Comparison of ENCODE assay signal across 8 mouse cellular contexts in the genomic region with DNA sequence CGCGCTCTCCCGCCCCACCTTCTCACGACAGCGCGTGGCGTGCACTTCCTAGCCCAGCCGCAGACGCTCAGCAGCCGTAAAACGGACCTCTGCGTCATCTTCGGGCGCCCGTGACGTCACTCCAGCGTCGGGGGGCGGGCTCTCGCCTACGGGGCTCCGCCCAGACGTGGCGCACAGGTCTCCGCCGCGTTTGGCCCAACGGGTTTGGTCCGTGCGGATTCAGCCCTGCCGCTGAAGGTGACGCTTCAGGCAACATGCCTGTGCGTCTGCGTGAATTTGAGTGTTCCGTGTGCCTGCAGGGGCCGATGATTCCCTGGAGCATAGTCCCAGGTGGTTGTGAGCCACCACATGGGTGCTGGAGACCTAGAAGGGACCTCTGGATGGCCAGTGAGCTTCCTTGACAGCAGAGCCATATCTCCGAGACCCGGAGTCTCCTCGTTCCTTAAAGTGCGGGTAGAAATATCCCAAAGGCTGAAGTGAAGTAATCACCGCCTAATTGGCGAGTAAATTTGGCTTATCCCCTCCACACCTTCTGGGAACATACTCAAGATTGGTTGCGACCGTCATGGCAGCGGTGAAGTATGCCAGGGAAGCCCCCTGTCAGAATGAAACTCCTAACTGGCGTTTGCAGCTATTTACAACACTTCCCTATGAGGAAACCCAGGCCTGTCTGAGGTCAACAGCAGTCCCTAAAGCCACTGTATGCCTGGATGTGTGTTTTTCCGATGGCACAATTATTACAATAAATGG. TPM values are rescaled to one million over a fixed set of nuclear protein-coding genes. Genes with fewer than 3 reads are reported as not detected.
DNase-seq lines count a peak whose midpoint lies in the region; ATAC-seq lines count a peak whose summit lies in the region.

TSS of gene Aasdh (minus strand) at position 110 of the 750 bp plus-strand sequence.

- peak within 1 kb of the TSS; percentile 88 for H3K27ac ChIP-seq in hindbrain, embryonic 16.5 days (ENCODE audit: low read depth, low read length)
- peak within 1 kb of the TSS; percentile 74 for H3K27ac ChIP-seq in macrophage

- peak; percentile 88 for DNase-seq in WW6 (ENCODE audit: low read depth, low spot score)
- DNase-seq in cerebellum, postnatal 4 days (ENCODE audit: low spot score in 2 of 2) = peak; percentile 98
- DNase-seq in gastrocnemius, adult 18-20 months (ENCODE audit: low spot score) = peak; percentile 95
- DNase-seq in left cerebral cortex, adult 18-20 months (ENCODE audit: low spot score in 2 of 2) = peak; percentile 94 to 98
- DNase-seq in right cerebral cortex, adult 18-20 months = peak; percentile 96
- peak; percentile 96 for DNase-seq in urinary bladder, postnatal 10 days (ENCODE audit: low spot score)

- H3K4me3 ChIP-seq in hindbrain, embryonic 16.5 days (ENCODE audit: low read length) = peak within 1 kb of the TSS; percentile 72
- H3K4me3 ChIP-seq in macrophage (ENCODE audit: inconsistent target) = peak within 1 kb of the TSS; percentile 87

- ATAC-seq in hindbrain, embryonic 16.5 days = peak; percentile 99

- H3K9ac ChIP-seq in hindbrain, embryonic 16.5 days (ENCODE audit: low read depth, low read length) = peak within 1 kb of the TSS; percentile 83

- WGBS in hindbrain, embryonic 16.5 days = under 1% methylated on average over 47 of the region's 47 CpGs
- under 1% methylated on average over 47 of the region's 47 CpGs for WGBS in macrophage (ENCODE audit: missing documents)

- no peaks in the 10 kb centered on the region for H3K9me3 ChIP-seq in hindbrain, embryonic 16.5 days (ENCODE audit: control insufficient read depth, low read length)

- no peaks in the 10 kb centered on the region for H3K27me3 ChIP-seq in hindbrain, embryonic 16.5 days (replicated peaks; ENCODE audit: control insufficient read depth, insufficient read depth, low read length)

- H3K36me3 ChIP-seq in hindbrain, embryonic 16.5 days (ENCODE audit: control insufficient read depth, insufficient read depth, low read length) = no peaks in the 10 kb centered on the region
- no peaks in the 10 kb centered on the region for H3K36me3 ChIP-seq in macrophage (ENCODE audit: inconsistent target)

- peaks cover 7% of the 10 kb centered on the region; the same call in 1 of the 2 replicates for H3K4me1 ChIP-seq in hindbrain, embryonic 16.5 days (ENCODE audit: control insufficient read depth, insufficient read depth, low read depth, low read length)

- peak within 1 kb of the TSS; percentile 81 for H3K4me2 ChIP-seq in hindbrain, embryonic 16.5 days (ENCODE audit: low read length)

- no peaks in the 10 kb centered on the region for H3K79me2 ChIP-seq in macrophage (ENCODE audit: inconsistent target)

RNA-seq across cellular contexts. Expression of gene Aasdh, which starts in this region (rescaled TPM):
- total RNA-seq in gastrocnemius, adult 18-20 months (2021) = 10 to 100 TPM; 10.6 to 12.1 TPM
- 14.0 and 16.9 TPM in 2 replicates for polyA plus RNA-seq in hindbrain, embryonic 16.5 days (2015; fragmentation: Nextera tagmentation; extraction: Ambion mirVana)
- 10 to 100 TPM; 21.2 to 22.0 TPM for total RNA-seq in left cerebral cortex, adult 18-20 months (2021)
- 100 to 1,000 TPM in 1 of 26 experiments, 10 to 100 TPM in 25; 17.6 to 103 (median 53.9) TPM for total RNA-seq in macrophage (2018; cell fraction: chromatin; rRNA removed)
- total RNA-seq in macrophage (2018; cell fraction: cytosol; rRNA removed) = 1 to 10 TPM; 2.1 to 8.2 (median 4.8) TPM
- 10 to 100 TPM in 25 of 26 experiments, 1 to 10 TPM in 1; 8.7 to 65.7 (median 35.5) TPM for total RNA-seq in macrophage (2018; cell fraction: nucleus; rRNA removed)
- 2.9 to 8.2 TPM (median 7.4 TPM) in 3 replicates for polyA plus RNA-seq in macrophage (2018)

Comparison
In these comparisons a context has a peak if more than half of its experiments do, and no peak if none do; other contexts are left out.
1. Peak in every context shown above with its lines: DNase-seq, ATAC-seq, H3K4me3 ChIP-seq and H3K27ac ChIP-seq.